Mouse (Mus musculus): ENCODE data around the gene 4933405L10Rik.

- no peak for TF ChIP-seq POLR2A (IDR thresholded peaks at IDR 0.05; ENCODE audit: extremely low read depth, insufficient read depth, low read length)
- TF ChIP-seq CTCF (IDR thresholded peaks at IDR 0.05; ENCODE audit: low read depth, low read length), result no peak
Observed at GRCm38 (mm10) chr8:105689983-105690360, 17.5 kb upstream of the 4933405L10Rik start.
